Mouse (Mus musculus) kidney, embryonic 15.5 days (tissue): ENCODE results near the gene Gm8773. TPM values are rescaled to one million over a fixed set of nuclear protein-coding genes. Genes with fewer than 3 reads are reported as not detected.

Experiments used
- ATAC-seq: fragments of 200-750 bp; cut with Nextera tagmentation; replicated peaks from 2 replicates; pipeline ENCODE4 v1.8.0; 2017; ENCODE audit warnings: moderate TSS enrichment; ENCODE audit not compliant: low FRiP score
- H3K27ac ChIP-seq: fragments of 300-500 bp; sonication (generic); 2 replicates; pipeline ENCODE4 v1.5.1; 2015; ENCODE audit warnings: mild to moderate bottlenecking, inconsistent platforms
- H3K27me3 ChIP-seq: fragments of 300-500 bp; sonication (generic); 2 replicates; pipeline ENCODE4 v1.6.1; 2015; ENCODE audit warnings: inconsistent platforms
- H3K36me3 ChIP-seq: fragments of 300-500 bp; sonication (generic); 2 replicates; pipeline ENCODE4 v1.6.1; 2015; ENCODE audit warnings: inconsistent platforms
- H3K4me1 ChIP-seq: fragments of 300-500 bp; sonication (generic); 2 replicates; pipeline ENCODE4 v1.6.1; 2015; ENCODE audit warnings: inconsistent platforms
- H3K4me2 ChIP-seq: fragments of 300-500 bp; sonication (generic); 2 replicates; pipeline ENCODE4 v1.6.1; 2015; ENCODE audit warnings: moderate library complexity, mild to moderate bottlenecking, inconsistent platforms
- H3K4me3 ChIP-seq: fragments of 300-500 bp; sonication (generic); replicated peaks from 2 replicates; pipeline ENCODE4 v1.5.1; 2015; ENCODE audit warnings: mild to moderate bottlenecking, inconsistent platforms
- H3K9ac ChIP-seq: fragments of 300-500 bp; sonication (generic); 2 replicates; pipeline ENCODE4 v1.6.1; 2015; ENCODE audit warnings: mild to moderate bottlenecking, inconsistent platforms
- H3K9me3 ChIP-seq: fragments of 300-500 bp; sonication (generic); replicated peaks from 2 replicates; pipeline ENCODE4 v1.6.1; 2016; ENCODE audit warnings: inconsistent platforms
- WGBS: fragments of 180-500 bp; shearing (Covaris S2); methylation state at CpG from one replicate; pipeline ENCODE4 v1.1.7; 2015; ENCODE audit warnings: mixed read lengths; 5-methylcytosine and 5-hydroxymethylcytosine counted together
- polyA plus RNA-seq: library from polyadenylated mRNA; unstranded; fragments of >200 nt; fragmentation: Nextera tagmentation; extraction: Ambion mirVana; gene quantifications from 2 replicates; pipeline ENCODE4 v1.2.1, GENCODE M21; 2015

The Gm8773 gene
- polyA plus RNA-seq, 1 experiment from 2014 or later: 0.88 TPM

- WGBS: 52% methylated on average over 3 of the region's 3 CpGs
- Histone ChIP-seq H3K4me2 (no peak overlapping the region), H3K27me3 (no peaks in the 10 kb centered on the region)
These were observed 36.9 kb downstream of the Gm8773 start for GRCm38 (mm10) chr5:5610540-5610939.

GRCm38 (mm10) chr5:5618329-5618728 lies 44.7 kb downstream of the Gm8773 start:
- no peak overlapping the region for H3K9ac ChIP-seq
- H3K27me3 ChIP-seq: no peaks in the 10 kb centered on the region
- H3K9me3 ChIP-seq: no peaks in the 10 kb centered on the region
- no peak overlapping the region for H3K27ac ChIP-seq
- no peak overlapping the region for H3K4me2 ChIP-seq
- no peaks in the 10 kb centered on the region for H3K4me1 ChIP-seq
- H3K4me3 ChIP-seq: no peak overlapping the region
- WGBS: 69% methylated on average over 4 of the region's 4 CpGs
- no peaks in the 10 kb centered on the region for H3K36me3 ChIP-seq
- no peak for ATAC-seq

More at GRCm38 (mm10) chr5:5610540-5610939, 36.9 kb downstream of the Gm8773 start:
- Histone ChIP-seq H3K36me3 (no peaks in the 10 kb centered on the region), H3K27ac (no peak overlapping the region), H3K9me3 (no peaks in the 10 kb centered on the region), H3K4me1 (no peaks in the 10 kb centered on the region), H3K4me3 (no peak overlapping the region), H3K9ac (no peak overlapping the region)
- ATAC-seq: no peak

DNA sequence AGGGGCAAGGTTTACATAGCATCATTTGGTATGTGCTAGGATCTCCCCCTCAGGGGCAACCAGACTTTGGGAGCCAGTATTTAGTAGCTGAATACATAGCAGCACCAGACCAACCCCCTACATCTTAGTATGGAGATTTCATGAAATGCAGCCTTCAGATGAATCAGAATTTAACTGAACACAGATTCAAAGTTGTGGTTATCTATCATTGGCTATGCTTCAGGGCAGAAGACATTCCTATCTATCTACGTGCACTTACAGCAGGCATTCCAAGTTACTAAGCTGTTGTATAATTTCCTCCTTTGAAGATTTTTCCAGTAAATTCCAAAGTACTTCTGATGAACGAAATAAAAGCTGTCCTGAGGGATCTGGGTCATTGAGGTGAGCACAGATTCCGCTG lies 51.9 kb downstream of the Gm8773 start:
- no peak overlapping the region for H3K9ac ChIP-seq
- H3K4me2 ChIP-seq: no peak overlapping the region
- WGBS: 78% methylated on average over 3 of the region's 3 CpGs
- no peak overlapping the region for H3K27ac ChIP-seq
- H3K4me3 ChIP-seq: no peak overlapping the region
- H3K36me3 ChIP-seq: no peaks in the 10 kb centered on the region
- no peaks in the 10 kb centered on the region for H3K9me3 ChIP-seq
- no peak for ATAC-seq
- no peaks in the 10 kb centered on the region for H3K4me1 ChIP-seq
- H3K27me3 ChIP-seq: no peaks in the 10 kb centered on the region

Other genes starting within 250 kb of the Gm8773 start
- gene Cdk14, start 153.5 kb upstream of the Gm8773 start, polyA plus RNA-seq: 12.2 and 13.8 TPM in 2 replicates
- not detected in 2 replicates for gene 1700015F17Rik, start 94.7 kb upstream of the Gm8773 start, polyA plus RNA-seq
- 31.4 and 32.5 TPM in 2 replicates for gene Cldn12, start 58.8 kb upstream of the Gm8773 start, polyA plus RNA-seq
- 31.5 and 33.2 TPM in 2 replicates for gene Gtpbp10, start 14.3 kb upstream of the Gm8773 start, polyA plus RNA-seq
- 3.2 and 3.4 TPM in 2 replicates for gene Cfap69, start 90.4 kb downstream of the Gm8773 start, polyA plus RNA-seq
- gene Steap2, start 120.8 kb downstream of the Gm8773 start, polyA plus RNA-seq: 23.5 and 23.9 TPM in 2 replicates
- 13.7 and 15.9 TPM in 2 replicates for gene Steap1, start 175.5 kb downstream of the Gm8773 start, polyA plus RNA-seq